In the genomic region with DNA sequence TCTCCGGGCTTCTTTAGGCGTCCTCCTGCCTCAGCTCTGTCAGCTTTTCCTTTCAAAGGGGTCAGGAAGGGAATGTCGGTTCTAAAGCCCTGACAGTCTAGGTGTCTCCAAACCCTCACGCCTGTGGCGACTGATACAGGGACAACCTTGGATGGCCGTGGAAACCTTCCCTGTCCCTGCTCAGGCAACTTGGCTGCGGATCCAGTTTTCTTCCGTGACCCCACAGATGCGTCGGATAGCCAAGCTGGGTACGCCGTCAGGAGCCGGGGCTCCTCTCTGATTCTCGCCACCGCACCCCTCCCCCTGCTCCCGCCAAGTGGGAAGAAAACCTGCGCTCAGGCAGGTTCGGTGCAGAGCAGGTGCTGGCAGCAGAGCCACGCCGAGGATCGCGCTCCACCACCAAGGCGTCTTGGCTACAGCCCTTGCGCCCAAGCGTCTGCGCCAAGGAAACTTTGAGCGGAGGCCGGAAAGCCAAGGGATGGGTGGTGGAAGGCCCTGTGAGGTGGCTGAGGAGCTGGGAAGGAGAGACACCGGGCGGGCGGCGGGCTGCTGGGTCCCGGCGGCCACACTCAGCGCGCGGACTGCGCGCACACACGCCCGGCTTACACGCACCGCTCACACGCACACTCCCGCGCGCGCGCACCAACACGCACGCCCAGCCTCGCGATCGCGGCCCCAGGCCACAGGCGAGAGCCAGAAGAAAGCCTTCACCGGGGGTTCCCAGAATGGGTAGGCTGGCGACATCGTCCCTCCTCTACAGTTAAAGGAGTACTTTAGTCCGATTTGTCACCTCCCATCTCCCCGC, we compare ENCODE assay signal across 7 mouse cellular contexts. TPM values are rescaled to one million over a fixed set of nuclear protein-coding genes. Genes with fewer than 3 reads are reported as not detected.
DNase-seq lines count a peak whose midpoint lies in the region; ATAC-seq and TF ChIP-seq lines count a peak whose summit lies in the region.

A gene (minus strand): TSS at position 598 of the 805 bp plus-strand sequence.

- peak; percentile 59; the same call in 1 of the 2 replicates for ATAC-seq in lung, embryonic 15.5 days (ENCODE audit: borderline replicate concordance, extremely low read depth, low FRiP score, low TSS enrichment)
- ATAC-seq in embryonic facial prominence, embryonic 15.5 days (ENCODE audit: insufficient number of reproducible peaks, low FRiP score, low TSS enrichment, low read depth), result no peak
- ATAC-seq in hindbrain, postnatal 0 days, result peak; percentile 61
- no peak for ATAC-seq in liver, embryonic 15.5 days (ENCODE audit: insufficient read depth)

- TF ChIP-seq POLR2A in small intestine, adult 2 months (IDR thresholded peaks at IDR 0.05; ENCODE audit: low read depth, low read length), result no peak

- no peak for DNase-seq in lung, adult 18-20 months
- peak; percentile 70 for DNase-seq in hindbrain, postnatal 0 days (ENCODE audit: low spot score)
- no peak for DNase-seq in MN1 (ENCODE audit: low spot score)

- no peak for TF ChIP-seq CTCF in hindbrain, postnatal 0 days (IDR thresholded peaks at IDR 0.05; ENCODE audit: low read depth)
- TF ChIP-seq CTCF in small intestine, adult 2 months (IDR thresholded peaks at IDR 0.05; ENCODE audit: extremely low read depth, insufficient read length, insufficient replicate concordance, low read depth, low read length), result no peak

- H3K27ac ChIP-seq in lung, embryonic 15.5 days, result no peak within 1 kb of the TSS
- no peak within 1 kb of the TSS for H3K27ac ChIP-seq in embryonic facial prominence, embryonic 15.5 days (replicated peaks)
- H3K27ac ChIP-seq in hindbrain, postnatal 0 days, result peak within 1 kb of the TSS; percentile 64; the same call in 1 of the 2 replicates
- no peak within 1 kb of the TSS for H3K27ac ChIP-seq in liver, embryonic 15.5 days (replicated peaks)
- no peak within 1 kb of the TSS for H3K27ac ChIP-seq in small intestine, adult 2 months (ENCODE audit: insufficient read depth, low read depth, low read length)

- H3K9me3 ChIP-seq in lung, embryonic 15.5 days, result no peaks in the 10 kb centered on the region
- H3K9me3 ChIP-seq in embryonic facial prominence, embryonic 15.5 days (replicated peaks), result no peaks in the 10 kb centered on the region
- no peaks in the 10 kb centered on the region for H3K9me3 ChIP-seq in hindbrain, postnatal 0 days (ENCODE audit: low read length)
- no peaks in the 10 kb centered on the region for H3K9me3 ChIP-seq in liver, embryonic 15.5 days (replicated peaks)

- H3K27me3 ChIP-seq in lung, embryonic 15.5 days, result peaks cover 57% of the 10 kb centered on the region
- H3K27me3 ChIP-seq in embryonic facial prominence, embryonic 15.5 days, result peaks cover 47% of the 10 kb centered on the region
- no peaks in the 10 kb centered on the region for H3K27me3 ChIP-seq in hindbrain, postnatal 0 days (ENCODE audit: insufficient read depth, low read length)
- H3K27me3 ChIP-seq in liver, embryonic 15.5 days, result peaks cover 49% of the 10 kb centered on the region
- peaks cover 11% of the 10 kb centered on the region; the same call in 1 of the 2 replicates for H3K27me3 ChIP-seq in small intestine, adult 2 months (ENCODE audit: control insufficient read depth, insufficient read depth, low read length)

- peak within 1 kb of the TSS; percentile 95 for H3K4me2 ChIP-seq in lung, embryonic 15.5 days
- peak within 1 kb of the TSS; percentile 99 for H3K4me2 ChIP-seq in embryonic facial prominence, embryonic 15.5 days (replicated peaks)
- peak within 1 kb of the TSS; percentile 91 for H3K4me2 ChIP-seq in hindbrain, postnatal 0 days (ENCODE audit: low read depth, low read length)
- H3K4me2 ChIP-seq in liver, embryonic 15.5 days, result peak within 1 kb of the TSS; percentile 49

- H3K9ac ChIP-seq in lung, embryonic 15.5 days, result 0 out of 2 replicates have a peak within 1 kb of the TSS, but pooled peaks have one; percentile 16
- H3K9ac ChIP-seq in embryonic facial prominence, embryonic 15.5 days, result no peak within 1 kb of the TSS
- H3K9ac ChIP-seq in hindbrain, postnatal 0 days (replicated peaks; ENCODE audit: low read length), result peak within 1 kb of the TSS; percentile 61
- no peak within 1 kb of the TSS for H3K9ac ChIP-seq in liver, embryonic 15.5 days

- WGBS in lung, embryonic 15.5 days, result 1% methylated on average over 60 of the region's 61 CpGs
- WGBS in embryonic facial prominence, embryonic 15.5 days, result under 1% methylated on average over 57 of the region's 61 CpGs
- under 1% methylated on average over 59 of the region's 61 CpGs for WGBS in hindbrain, postnatal 0 days
- WGBS in liver, embryonic 15.5 days (ENCODE audit: insufficient replicate concordance), result under 1% methylated on average over 61 of the region's 61 CpGs
- 2% methylated on average over 61 of the region's 61 CpGs for WGBS in small intestine, adult 2 months

- peak within 1 kb of the TSS; percentile 47 for H3K4me3 ChIP-seq in lung, embryonic 15.5 days
- peak within 1 kb of the TSS; percentile 53 for H3K4me3 ChIP-seq in embryonic facial prominence, embryonic 15.5 days (replicated peaks)
- peak within 1 kb of the TSS; percentile 64 for H3K4me3 ChIP-seq in hindbrain, postnatal 0 days (ENCODE audit: low read length)
- peak within 1 kb of the TSS; percentile 24 for H3K4me3 ChIP-seq in liver, embryonic 15.5 days (replicated peaks)
- H3K4me3 ChIP-seq in small intestine, adult 2 months (ENCODE audit: low read depth, low read length), result peak within 1 kb of the TSS; percentile 11; the same call in 1 of the 2 replicates

- peaks cover 20% of the 10 kb centered on the region; the same call in 1 of the 2 replicates for H3K4me1 ChIP-seq in lung, embryonic 15.5 days
- peaks cover 20% of the 10 kb centered on the region for H3K4me1 ChIP-seq in embryonic facial prominence, embryonic 15.5 days
- 0 out of 2 replicates have a peak, but pooled peaks cover 3% of the 10 kb centered on the region for H3K4me1 ChIP-seq in hindbrain, postnatal 0 days (ENCODE audit: insufficient read depth, low read length)
- no peaks in the 10 kb centered on the region for H3K4me1 ChIP-seq in liver, embryonic 15.5 days (replicated peaks)
- no peaks in the 10 kb centered on the region for H3K4me1 ChIP-seq in small intestine, adult 2 months (ENCODE audit: control insufficient read depth, insufficient read depth, insufficient read length, low read length)

- H3K36me3 ChIP-seq in lung, embryonic 15.5 days, result no peaks in the 10 kb centered on the region
- no peaks in the 10 kb centered on the region for H3K36me3 ChIP-seq in embryonic facial prominence, embryonic 15.5 days
- H3K36me3 ChIP-seq in hindbrain, postnatal 0 days (ENCODE audit: insufficient read depth, low read length), result no peaks in the 10 kb centered on the region
- no peaks in the 10 kb centered on the region for H3K36me3 ChIP-seq in liver, embryonic 15.5 days (replicated peaks)
- H3K36me3 ChIP-seq in small intestine, adult 2 months (ENCODE audit: control insufficient read depth, insufficient read depth, low read length), result no peaks in the 10 kb centered on the region

RNA-seq across cellular contexts. Expression of the gene that starts here (rescaled TPM):
- polyA plus RNA-seq in lung, embryonic 15.5 days (2015; fragmentation: Nextera tagmentation; extraction: Ambion mirVana), result 0.54 and 0.57 TPM in 2 replicates
- polyA plus RNA-seq in embryonic facial prominence, embryonic 15.5 days (2015; fragmentation: Nextera tagmentation; extraction: Ambion mirVana), result 4.6 and 5.5 TPM in 2 replicates
- total RNA-seq in hindbrain, postnatal 0 days (2014; rRNA removed), result 38.4 and 43.6 TPM in 2 replicates
- 42.8 and 44.5 TPM in 2 replicates for polyA plus RNA-seq in hindbrain, postnatal 0 days (2015; fragmentation: Nextera tagmentation; extraction: Ambion mirVana)
- polyA plus RNA-seq in liver, embryonic 15.5 days (2015; fragmentation: Nextera tagmentation; extraction: Ambion mirVana), result 0.03 TPM in 2 replicates
- 0.03 TPM in 1 of 2 replicates, not detected in the other for polyA plus RNA-seq in small intestine, adult 2 months (2012; rRNA removed)

Comparison
In these comparisons a context has a peak if more than half of its experiments do, and no peak if none do; other contexts are left out.
1. Peak in ATAC-seq, H3K4me3 ChIP-seq, H3K9ac ChIP-seq and H3K4me2 ChIP-seq in lung, embryonic 15.5 days; RNA of the gene not detected or under 1 TPM.
2. H3K4me2 ChIP-seq: peak in every context shown above with its lines; median percentile 99 in embryonic facial prominence, embryonic 15.5 days; 95 in lung, embryonic 15.5 days; 91 in hindbrain, postnatal 0 days; 49 in liver, embryonic 15.5 days.
3. H3K4me3 ChIP-seq: peak in every context shown above with its lines; median percentile 64 in hindbrain, postnatal 0 days; 53 in embryonic facial prominence, embryonic 15.5 days; 47 in lung, embryonic 15.5 days; 24 in liver, embryonic 15.5 days; 11 in small intestine, adult 2 months.